Comparison of ENCODE assay signal across 21 mouse cellular contexts in genomic region chr9:45651810-45652177, GRCm38 (mm10).
DNase-seq lines count a peak whose midpoint lies in the region; ATAC-seq and TF ChIP-seq lines count a peak whose summit lies in the region.
"Had no signal": no experiment of that assay in that cellular context is flagged by ENCODE, and none has a peak within 500 bp of the region (broad histone marks: within the 10 kb centered on the region; RNA-seq: fewer than 3 reads in every experiment).

No protein-coding gene starts in this region.

- TF ChIP-seq CTCF in hindbrain, postnatal 0 days (IDR thresholded peaks at IDR 0.05; ENCODE audit: low read depth) = no peak

- peak overlapping the region; percentile 86 for H3K27ac ChIP-seq in forebrain, embryonic 10.5 days
- peak overlapping the region; percentile 84 for H3K27ac ChIP-seq in forebrain, embryonic 16.5 days (ENCODE audit: low read length)
- peak overlapping the region; percentile 46 for H3K27ac ChIP-seq in hindbrain, postnatal 0 days
- no peak overlapping the region; the same call in 1 of the 2 replicates for H3K27ac ChIP-seq in neural tube, embryonic 12.5 days
- H3K27ac ChIP-seq: limb, embryonic 10.5 days; liver, embryonic 12.5 days; lung, embryonic 15.5 days; stomach, embryonic 15.5 days had no signal

- no peak for DNase-seq in forebrain, embryonic 10.5 days (ENCODE audit: extremely low spot score, low spot score)
- no peak for DNase-seq in hindbrain, postnatal 0 days (ENCODE audit: low spot score)
- DNase-seq in c-Kit-positive CD71-positive TER-119-positive erythroid progenitor cells, embryonic 14.5 days (ENCODE audit: low spot score) = no peak
- no peak for DNase-seq in retina, embryonic 14.5 days (ENCODE audit: low spot score)
- DNase-seq: adrenal gland, adult 2 months; cerebellum, adult 11-12 months; heart, postnatal 36 days; kidney, adult 11 months; kidney, postnatal 14 days; layer of hippocampus, adult 9-11 months; spleen, adult 18-20 months; thymus, postnatal 36 days had no signal

- 44% methylated on average over 3 of the region's 3 CpGs for WGBS in forebrain, embryonic 10.5 days
- 18% methylated on average over 3 of the region's 3 CpGs for WGBS in forebrain, embryonic 16.5 days
- WGBS in hindbrain, postnatal 0 days = 20% methylated on average over 3 of the region's 3 CpGs
- 36% methylated on average over 3 of the region's 3 CpGs for WGBS in neural tube, embryonic 12.5 days

- peak overlapping the region; percentile 18; the same call in 1 of the 2 replicates for H3K4me3 ChIP-seq in forebrain, embryonic 10.5 days
- H3K4me3 ChIP-seq in forebrain, embryonic 16.5 days (replicated peaks; ENCODE audit: low read length) = no peak overlapping the region
- H3K4me3 ChIP-seq in hindbrain, postnatal 0 days (ENCODE audit: low read length) = no peak overlapping the region
- H3K4me3 ChIP-seq in neural tube, embryonic 12.5 days = no peak overlapping the region
- H3K4me3 ChIP-seq: limb, embryonic 10.5 days; liver, embryonic 12.5 days; lung, embryonic 15.5 days; megakaryocyte, embryonic 14.5 days; stomach, embryonic 15.5 days had no signal

- H3K4me1 ChIP-seq in forebrain, embryonic 10.5 days = peaks cover 54% of the 10 kb centered on the region
- H3K4me1 ChIP-seq in forebrain, embryonic 16.5 days (replicated peaks; ENCODE audit: control insufficient read depth, insufficient read depth, low read length) = peaks cover 37% of the 10 kb centered on the region
- peaks cover 14% of the 10 kb centered on the region for H3K4me1 ChIP-seq in hindbrain, postnatal 0 days (ENCODE audit: insufficient read depth, low read length)
- peaks cover 26% of the 10 kb centered on the region for H3K4me1 ChIP-seq in neural tube, embryonic 12.5 days
- H3K4me1 ChIP-seq: liver, embryonic 12.5 days; lung, embryonic 15.5 days; megakaryocyte, embryonic 14.5 days; stomach, embryonic 15.5 days had no signal

- H3K4me2 ChIP-seq in forebrain, embryonic 16.5 days (ENCODE audit: low read length) = peak overlapping the region; percentile 23
- no peak overlapping the region; the same call in 1 of the 2 replicates for H3K4me2 ChIP-seq in hindbrain, postnatal 0 days (ENCODE audit: low read depth, low read length)
- no peak overlapping the region; the same call in 1 of the 2 replicates for H3K4me2 ChIP-seq in neural tube, embryonic 12.5 days (replicated peaks)
- H3K4me2 ChIP-seq: heart, embryonic 11.5 days; liver, embryonic 12.5 days; lung, embryonic 15.5 days; stomach, embryonic 15.5 days had no signal

- no peaks in the 10 kb centered on the region; the same call in 1 of the 2 replicates for H3K9me3 ChIP-seq in forebrain, embryonic 10.5 days
- H3K9me3 ChIP-seq in forebrain, embryonic 16.5 days (ENCODE audit: control insufficient read depth, low read length) = no peaks in the 10 kb centered on the region
- H3K9me3 ChIP-seq in hindbrain, postnatal 0 days (ENCODE audit: low read length) = no peaks in the 10 kb centered on the region
- H3K9me3 ChIP-seq in neural tube, embryonic 12.5 days = no peaks in the 10 kb centered on the region
- H3K9me3 ChIP-seq: limb, embryonic 10.5 days; liver, embryonic 12.5 days; lung, embryonic 15.5 days; stomach, embryonic 15.5 days had no signal

- no peak overlapping the region for H3K9ac ChIP-seq in forebrain, embryonic 16.5 days (replicated peaks; ENCODE audit: low read depth, low read length)
- 0 out of 2 replicates have a peak overlapping the region, but pooled peaks have one; percentile 30 for H3K9ac ChIP-seq in hindbrain, postnatal 0 days (replicated peaks; ENCODE audit: low read length)
- no peak overlapping the region for H3K9ac ChIP-seq in neural tube, embryonic 12.5 days
- H3K9ac ChIP-seq: liver, embryonic 12.5 days; lung, embryonic 15.5 days; stomach, embryonic 15.5 days had no signal

- peaks cover 24% of the 10 kb centered on the region for H3K27me3 ChIP-seq in forebrain, embryonic 10.5 days (ENCODE audit: poor library complexity, severe bottlenecking)
- no peaks in the 10 kb centered on the region for H3K27me3 ChIP-seq in forebrain, embryonic 16.5 days (replicated peaks; ENCODE audit: control insufficient read depth, insufficient read depth, low read length)
- no peaks in the 10 kb centered on the region for H3K27me3 ChIP-seq in hindbrain, postnatal 0 days (ENCODE audit: insufficient read depth, low read length)
- H3K27me3 ChIP-seq in neural tube, embryonic 12.5 days (replicated peaks) = no peaks in the 10 kb centered on the region
- H3K27me3 ChIP-seq: lung, embryonic 15.5 days; stomach, embryonic 15.5 days had no signal

- ATAC-seq in forebrain, embryonic 16.5 days = no peak
- no peak for ATAC-seq in hindbrain, postnatal 0 days
- ATAC-seq in neural tube, embryonic 12.5 days (ENCODE audit: low FRiP score, low read depth) = 0 out of 2 replicates have a peak, but pooled peaks have one; percentile 5
- no peak for ATAC-seq in megakaryocyte, adult 5-6 weeks (ENCODE audit: poor library complexity, severe bottlenecking)
- ATAC-seq: liver, embryonic 12.5 days had no signal

- H3K36me3 ChIP-seq in forebrain, embryonic 10.5 days (replicated peaks) = no peaks in the 10 kb centered on the region
- no peaks in the 10 kb centered on the region for H3K36me3 ChIP-seq in forebrain, embryonic 16.5 days (ENCODE audit: control insufficient read depth, insufficient read depth)
- no peaks in the 10 kb centered on the region for H3K36me3 ChIP-seq in hindbrain, postnatal 0 days (ENCODE audit: insufficient read depth, low read length)
- H3K36me3 ChIP-seq in neural tube, embryonic 12.5 days = no peaks in the 10 kb centered on the region
- H3K36me3 ChIP-seq: limb, embryonic 10.5 days; liver, embryonic 12.5 days; lung, embryonic 15.5 days; stomach, embryonic 15.5 days had no signal
